Mouse (Mus musculus) midbrain, postnatal 0 days (tissue): ENCODE results near the gene Gm13124. TPM values are rescaled to one million over a fixed set of nuclear protein-coding genes. Genes with fewer than 3 reads are reported as not detected.

ENCODE experiments used
- ATAC-seq: fragments of 200-750 bp; cut with Nextera tagmentation; 2 replicates; pipeline ENCODE4 v1.8.0; 2017; ENCODE audit warnings: moderate number of reproducible peaks, mild to moderate bottlenecking, moderate TSS enrichment, moderate library complexity; ENCODE audit not compliant: low FRiP score
- DNase-seq: peaks from one replicate; pipeline ENCODE4 v3.0.0-alpha.2; 2015; ENCODE audit warnings: low spot score
- H3K27ac ChIP-seq: fragments of 300-500 bp; sonication (generic); 2 replicates; pipeline ENCODE4 v1.5.1; 2014; ENCODE audit warnings: low read depth, mild to moderate bottlenecking, low read length, mixed read lengths
- H3K27me3 ChIP-seq: fragments of 300-500 bp; sonication (generic); 2 replicates; pipeline ENCODE4 v1.6.1; 2014; ENCODE audit warnings: low read length, control low read depth, mixed read lengths; ENCODE audit not compliant: insufficient read depth
- H3K36me3 ChIP-seq: fragments of 300-500 bp; sonication (generic); 2 replicates; pipeline ENCODE4 v1.6.1; 2014; ENCODE audit warnings: low read length, control low read depth, mixed read lengths; ENCODE audit not compliant: insufficient read depth
- H3K4me1 ChIP-seq: fragments of 300-500 bp; sonication (generic); 2 replicates; pipeline ENCODE4 v1.6.1; 2014; ENCODE audit warnings: mild to moderate bottlenecking, control low read depth, antibody characterized with exemption, low read length, mixed read lengths; ENCODE audit not compliant: insufficient read depth
- H3K4me2 ChIP-seq: fragments of 300-500 bp; sonication (generic); 2 replicates; pipeline ENCODE4 v1.6.1; 2014; ENCODE audit warnings: low read depth, mild to moderate bottlenecking, low read length, mixed read lengths; ENCODE audit not compliant: poor library complexity, severe bottlenecking
- H3K4me3 ChIP-seq: fragments of 300-500 bp; sonication (generic); 2 replicates; pipeline ENCODE4 v1.5.1; 2014; ENCODE audit warnings: low read depth, mild to moderate bottlenecking, low read length, moderate library complexity
- H3K9ac ChIP-seq: fragments of 300-500 bp; sonication (generic); replicated peaks from 2 replicates; pipeline ENCODE4 v1.6.1; 2014; ENCODE audit warnings: mild to moderate bottlenecking, low read length, moderate library complexity, mixed read lengths; ENCODE audit not compliant: poor library complexity, severe bottlenecking
- H3K9me3 ChIP-seq: fragments of 300-500 bp; sonication (generic); 2 replicates; pipeline ENCODE4 v1.6.1; 2016; ENCODE audit warnings: low read length, control low read depth
- CTCF ChIP-seq: IDR thresholded peaks from 2 replicates; pipeline ENCODE4 v1.5.1; 2016; ENCODE audit warnings: antibody characterized with exemption, mild to moderate bottlenecking
- WGBS: fragments of 180-500 bp; shearing (Covaris S2); extraction: QIAGEN DNeasy Blood & Tissue Kit; methylation state at CpG from one replicate; pipeline ENCODE4 v1.1.7; 2014; 5-methylcytosine and 5-hydroxymethylcytosine counted together
- polyA plus RNA-seq: library from polyadenylated mRNA; unstranded; fragments of >200 nt; fragmentation: Nextera tagmentation; extraction: Ambion mirVana; gene quantifications from 2 replicates; pipeline ENCODE4 v1.2.1, GENCODE M21; 2015
- total RNA-seq: library from RNA; depleted of rRNA; stranded (reverse); fragments of >200 nt; gene quantifications from 2 replicates; pipeline ENCODE4 v1.2.3, GENCODE M21; 2014; rRNA removed

Gm13124 gene
- total and polyA plus RNA-seq, 2 experiments from 2014 or later, result not detected

- Histone ChIP-seq H3K9ac (no peak overlapping the region), H3K4me1 (no peaks in the 10 kb centered on the region), H3K36me3 (no peaks in the 10 kb centered on the region), H3K27me3 (no peaks in the 10 kb centered on the region), H3K4me2 (no peak overlapping the region), H3K27ac (no peak overlapping the region), H3K4me3 (no peak overlapping the region), H3K9me3 (peaks cover 34% of the 10 kb centered on the region)
- no peak for DNase-seq
- WGBS, result 85% methylated on average over 1 of the region's 1 CpGs
- TF ChIP-seq CTCF, result no peak
- no peak for ATAC-seq
These were observed 58.4 kb downstream of the Gm13124 start for GRCm38 (mm10) chr4:144506518-144506917.

Other genes starting within 250 kb of the Gm13124 start
- not detected in 2 replicates for gene Gm13128, start 234.9 kb downstream of the Gm13124 start, total RNA-seq
- not detected in 2 replicates for gene Gm13128, start 234.9 kb downstream of the Gm13124 start, polyA plus RNA-seq
- gene Gm13119, start 207.2 kb downstream of the Gm13124 start, total RNA-seq, result not detected in 2 replicates
- not detected in 2 replicates for gene Gm13119, start 207.2 kb downstream of the Gm13124 start, polyA plus RNA-seq
- not detected in 2 replicates for gene Pramef20, start 187.2 kb downstream of the Gm13124 start, total RNA-seq
- gene Pramef20, start 187.2 kb downstream of the Gm13124 start, polyA plus RNA-seq, result not detected in 2 replicates
- gene Pramef12, start 156.7 kb downstream of the Gm13124 start, total RNA-seq, result 0.22 TPM in 1 of 2 replicates, not detected in the other
- not detected in 2 replicates for gene Pramef12, start 156.7 kb downstream of the Gm13124 start, polyA plus RNA-seq
- not detected in 2 replicates for gene 1700012P22Rik, start 126.4 kb downstream of the Gm13124 start, total RNA-seq
- gene 1700012P22Rik, start 126.4 kb downstream of the Gm13124 start, polyA plus RNA-seq, result not detected in 2 replicates
- not detected in 2 replicates for gene Gm9944, start 111.8 kb downstream of the Gm13124 start, total RNA-seq
- gene Gm9944, start 111.8 kb downstream of the Gm13124 start, polyA plus RNA-seq, result not detected in 2 replicates
- not detected in 2 replicates for gene Aadacl3, start 101.4 kb downstream of the Gm13124 start, total RNA-seq
- not detected in 2 replicates for gene Aadacl3, start 101.4 kb downstream of the Gm13124 start, polyA plus RNA-seq
- gene 9430007A20Rik, start 45.3 kb downstream of the Gm13124 start, total RNA-seq, result not detected in 2 replicates
- not detected in 2 replicates for gene 9430007A20Rik, start 45.3 kb downstream of the Gm13124 start, polyA plus RNA-seq
- gene Aadacl4, start 48.6 kb upstream of the Gm13124 start, total RNA-seq, result not detected in 2 replicates
- not detected in 2 replicates for gene Aadacl4, start 48.6 kb upstream of the Gm13124 start, polyA plus RNA-seq
- not detected in 2 replicates for gene Gm436, start 121.2 kb upstream of the Gm13124 start, total RNA-seq
- not detected in 2 replicates for gene Gm436, start 121.2 kb upstream of the Gm13124 start, polyA plus RNA-seq
- gene Gm13178, start 156.3 kb upstream of the Gm13124 start, total RNA-seq, result not detected in 2 replicates
- gene Gm13178, start 156.3 kb upstream of the Gm13124 start, polyA plus RNA-seq, result not detected in 2 replicates
- gene Gm438, start 221.4 kb upstream of the Gm13124 start, total RNA-seq, result not detected in 2 replicates
- not detected in 2 replicates for gene Gm438, start 221.4 kb upstream of the Gm13124 start, polyA plus RNA-seq